Mouse (Mus musculus) kidney, adult 11 months (tissue): ENCODE data around the gene Msantd3.

Source experiments
- DNase-seq: peaks from one replicate; pipeline ENCODE4 v3.0.0; 2022

Msantd3 gene

GRCm38 (mm10) chr4:48539841-48540575, at the start of gene Msantd3:
TSS of gene Msantd3 (plus strand) at chr4:48539935.
- peak; percentile 18 for DNase-seq

- no peak for DNase-seq
Measured at GRCm38 (mm10) chr4:48491290-48491743, 48.4 kb upstream of the Msantd3 start.

- no peak for DNase-seq
Measured at GRCm38 (mm10) chr4:48492510-48492909, 47.2 kb upstream of the Msantd3 start.

- no peak for DNase-seq
Measured at GRCm38 (mm10) chr4:48510861-48511260, 28.9 kb upstream of the Msantd3 start.

GRCm38 (mm10) chr4:48529559-48529958, 10.2 kb upstream of the Msantd3 start:
- no peak for DNase-seq

- no peak for DNase-seq
Measured at GRCm38 (mm10) chr4:48531804-48532601, 7.7 kb upstream of the Msantd3 start.

- no peak for DNase-seq
Measured at GRCm38 (mm10) chr4:48536275-48536674, 3.5 kb upstream of the Msantd3 start.

- no peak for DNase-seq
Measured at GRCm38 (mm10) chr4:48537024-48537423, 2.7 kb upstream of the Msantd3 start.

- DNase-seq, result no peak
Measured at GRCm38 (mm10) chr4:48538581-48538980, 1.2 kb upstream of the Msantd3 start.

DNA sequence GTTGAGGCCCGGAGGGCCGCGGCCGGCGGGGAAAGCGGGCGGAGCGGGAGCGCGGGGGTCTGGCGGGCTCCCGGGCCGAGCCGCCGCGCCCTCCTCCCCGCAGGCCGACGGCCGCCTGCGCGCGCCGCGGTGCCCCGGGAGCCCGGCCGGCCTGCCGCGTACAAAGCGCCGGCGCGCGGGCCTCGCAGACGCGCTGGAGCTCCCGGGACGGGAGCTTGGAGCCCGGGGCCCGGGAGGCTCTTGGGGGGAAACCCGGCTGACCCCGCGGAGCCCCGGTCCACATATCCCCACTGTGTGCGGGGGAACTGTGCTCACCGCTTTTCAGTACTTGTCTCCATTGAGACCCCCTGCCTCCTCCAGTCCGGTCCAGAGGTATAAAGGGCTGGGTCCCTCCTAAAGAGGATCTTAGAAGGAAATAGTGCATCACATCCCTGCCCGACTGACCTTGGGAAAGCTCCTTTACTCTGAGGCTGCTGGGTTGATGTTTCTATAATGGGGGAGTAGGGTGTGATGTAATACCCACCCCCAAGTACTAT, 909 bp downstream of the Msantd3 start:
- peak; percentile 7 for DNase-seq

DNA sequence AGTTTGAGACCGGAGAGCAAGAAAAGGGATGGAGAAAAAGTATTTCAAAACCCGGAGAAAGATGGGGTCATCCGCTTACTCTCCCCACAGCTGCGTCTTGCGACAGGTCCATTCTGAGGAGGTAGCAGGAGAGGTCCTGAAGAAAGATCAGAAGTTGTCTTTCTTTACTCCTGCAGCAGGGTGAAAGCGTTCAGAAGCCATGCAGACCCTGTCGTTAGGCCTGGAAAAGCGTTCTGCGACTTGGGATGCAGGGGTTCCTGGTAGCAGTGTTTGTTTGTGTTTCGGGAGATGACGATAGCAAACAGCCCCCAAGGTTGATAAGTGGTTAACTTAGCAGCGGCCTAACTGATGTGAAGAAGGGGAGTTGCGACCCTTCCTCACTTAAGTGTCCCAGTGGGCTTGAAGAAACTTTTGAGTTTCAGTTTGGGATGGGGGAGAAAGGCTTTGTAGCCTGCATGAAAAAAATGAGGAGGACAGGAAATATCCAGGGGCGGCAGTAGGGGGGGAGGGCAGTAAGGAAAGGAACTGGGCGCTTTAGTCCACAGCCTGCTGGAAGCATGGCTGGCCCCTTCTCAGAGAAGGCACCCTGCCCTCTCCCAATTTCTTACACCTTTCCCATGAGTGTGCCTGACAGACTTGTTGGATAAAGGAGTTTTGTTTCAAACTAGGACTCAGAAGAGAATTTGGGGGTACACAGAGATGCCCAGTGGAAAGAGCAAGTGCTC, 2.0 kb downstream of the Msantd3 start:
- DNase-seq, result no peak

DNA sequence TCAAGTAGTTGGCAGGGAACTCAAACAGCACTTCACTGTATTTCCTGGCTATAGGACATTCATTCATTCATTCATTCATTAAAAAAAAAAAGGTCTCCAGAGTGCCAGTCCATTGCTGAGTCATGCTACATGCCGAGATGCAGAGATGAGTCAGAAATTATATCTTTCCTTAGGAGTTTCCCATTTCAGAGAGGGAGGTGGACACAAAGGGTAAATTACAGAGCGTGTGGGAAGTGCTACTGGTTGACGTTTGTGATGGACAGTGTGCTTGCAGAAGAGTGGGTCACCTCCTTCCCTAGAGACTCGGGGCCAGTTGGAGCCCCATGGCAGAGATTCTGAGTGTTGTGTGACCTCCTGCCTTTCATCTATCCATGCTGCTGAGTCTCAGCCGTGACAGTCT, 2.6 kb downstream of the Msantd3 start:
- DNase-seq, result no peak

DNA sequence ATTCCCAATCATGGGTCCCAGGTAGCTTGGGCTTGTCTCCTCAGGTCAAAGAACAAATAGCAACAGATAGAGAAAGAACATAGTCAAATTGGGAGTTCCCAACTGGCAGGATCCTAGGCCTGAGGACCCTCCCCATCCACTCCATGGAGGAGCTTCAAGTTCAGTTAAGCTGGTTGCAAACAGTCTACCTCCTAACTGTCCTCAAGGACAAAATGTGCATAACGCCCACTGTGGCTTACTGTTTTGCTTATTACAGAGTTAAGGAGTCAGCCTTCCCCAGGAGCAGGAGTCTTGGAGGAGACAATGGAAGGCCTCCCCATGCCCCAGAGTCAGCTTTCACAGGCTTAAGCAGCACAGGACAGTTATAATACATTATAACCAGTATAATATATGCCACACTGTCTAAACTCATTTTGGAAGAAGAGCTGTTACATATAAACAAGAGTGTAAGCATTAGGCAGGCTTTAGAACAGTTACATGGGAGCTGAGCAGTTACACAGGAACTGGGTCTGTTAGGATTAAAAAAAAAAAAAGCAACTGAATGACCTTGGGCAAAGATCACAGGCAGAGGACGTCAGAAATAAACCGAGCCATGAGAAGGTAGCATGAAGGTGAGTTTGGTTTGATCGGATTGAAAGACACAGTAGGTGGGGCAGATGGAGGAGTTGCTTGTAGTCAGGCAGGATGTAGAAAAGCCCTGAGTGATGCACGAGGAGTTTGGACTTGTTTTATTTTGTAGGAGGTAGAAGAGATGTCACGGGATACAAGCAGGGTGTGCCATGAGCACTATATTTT, 3.5 kb downstream of the Msantd3 start:
- DNase-seq, result no peak

DNA sequence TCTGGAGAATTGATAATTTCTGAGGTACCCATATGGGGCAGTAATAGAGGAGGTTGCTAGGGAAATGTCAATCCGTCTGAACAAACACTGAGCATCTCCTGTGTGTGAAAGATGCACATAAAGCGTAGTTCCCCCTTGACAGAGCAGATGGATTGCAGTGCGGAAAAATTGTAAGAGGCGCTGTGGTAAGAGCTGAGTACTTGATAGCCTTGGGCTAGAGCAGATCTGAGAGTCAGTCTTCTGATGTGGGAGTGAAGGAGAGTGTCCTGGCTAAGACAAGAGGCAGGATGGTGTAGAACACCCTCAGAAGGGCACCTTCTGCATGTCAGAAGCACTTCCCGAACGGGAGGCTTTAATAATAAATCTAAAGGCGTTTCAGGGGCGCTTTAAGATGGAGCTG, 4.4 kb downstream of the Msantd3 start:
- no peak for DNase-seq

DNA sequence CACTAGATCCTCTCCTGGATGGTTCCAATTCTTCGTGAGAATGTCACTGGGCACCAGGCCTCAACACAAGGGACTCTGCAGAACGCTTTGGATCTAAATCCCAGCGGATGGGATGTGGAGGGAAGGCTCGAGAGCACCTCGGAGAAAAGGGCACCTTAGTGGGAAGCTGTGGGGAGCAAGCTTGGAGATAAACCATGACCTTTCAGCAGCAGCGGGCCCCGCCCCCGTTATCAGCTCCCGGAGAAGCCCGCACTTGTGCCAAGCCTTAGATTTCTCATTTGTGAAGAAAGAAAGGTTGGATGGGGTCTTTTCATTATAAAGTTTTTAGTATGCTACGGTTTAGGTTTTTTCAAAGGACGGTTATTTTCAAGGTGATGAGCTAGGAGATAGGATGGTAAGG, 6.2 kb downstream of the Msantd3 start:
- no peak for DNase-seq

DNA sequence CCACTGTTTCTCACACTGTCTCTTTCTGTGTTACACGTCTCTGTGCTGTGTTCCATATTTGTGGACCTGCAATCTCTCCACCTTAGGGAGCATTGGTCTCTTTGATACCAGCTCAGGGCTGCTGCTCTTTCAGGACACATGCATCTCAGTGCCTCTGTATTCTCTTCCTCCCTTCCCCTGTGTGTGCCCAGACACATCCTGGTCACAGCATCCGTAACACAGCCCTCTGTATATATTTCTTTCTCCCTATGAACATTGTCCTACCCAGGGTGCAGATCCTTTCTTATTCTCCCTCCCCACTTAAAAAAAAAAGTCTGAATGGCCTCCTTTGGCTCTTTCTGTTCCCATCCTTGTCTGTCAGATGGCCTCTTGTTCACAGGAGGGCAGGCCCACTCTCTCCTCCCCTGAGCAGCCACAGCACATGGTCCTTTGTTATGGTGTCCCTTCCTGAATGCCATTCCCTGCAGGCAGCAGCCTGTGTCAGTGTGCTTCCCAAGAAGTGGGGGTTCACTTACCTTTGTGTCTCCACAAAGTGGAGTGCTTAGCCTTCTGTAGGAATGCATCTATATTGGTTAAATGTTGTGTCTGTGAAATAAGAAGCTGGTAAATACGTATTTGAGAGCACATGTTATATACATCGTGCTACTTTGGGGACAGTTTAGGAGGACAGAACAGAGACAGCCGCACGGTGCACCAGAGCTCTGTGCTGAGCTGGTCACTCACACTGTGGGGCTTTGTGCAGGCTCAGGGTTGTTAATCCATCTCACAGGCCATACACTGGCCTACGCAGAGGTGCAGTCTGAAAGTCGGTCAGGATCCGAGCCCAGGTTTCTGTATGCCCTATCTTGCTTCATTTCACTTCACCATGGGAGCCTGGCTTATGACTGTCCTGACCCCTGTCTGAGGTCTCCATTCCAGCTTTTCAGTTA, 7.1 kb downstream of the Msantd3 start:
- no peak for DNase-seq

DNA sequence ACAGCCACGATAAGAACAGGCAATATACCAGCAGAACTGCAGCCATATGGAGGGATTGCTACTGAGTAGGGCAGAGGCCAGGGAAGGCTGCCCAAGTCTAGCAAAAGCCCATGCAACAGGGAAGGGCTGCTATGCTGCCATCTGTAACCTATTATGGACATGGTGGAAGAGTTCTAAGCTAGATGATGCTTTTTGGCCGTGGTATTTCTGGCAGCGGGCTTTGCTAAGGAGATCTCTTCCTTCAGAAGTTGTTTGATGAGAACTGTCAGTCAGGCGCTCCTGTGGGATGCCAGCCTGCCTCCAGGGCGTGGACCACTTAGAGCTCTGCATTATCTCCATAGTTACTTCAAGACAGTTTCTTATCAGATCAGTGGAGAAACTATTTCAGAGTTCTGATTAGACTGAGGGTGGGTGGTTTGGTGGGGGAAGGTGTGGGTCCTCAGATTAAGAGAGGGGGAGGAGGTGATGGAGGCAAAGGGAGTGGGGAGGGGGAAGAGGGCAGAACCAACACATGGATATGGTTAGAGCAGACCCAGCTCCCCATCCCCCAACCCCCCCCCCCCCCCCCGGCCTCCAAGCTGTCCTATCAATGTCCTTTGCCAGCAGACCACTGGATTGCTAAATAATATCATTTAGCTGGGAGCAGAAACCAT, 8.8 kb downstream of the Msantd3 start:
- DNase-seq, result no peak

DNA sequence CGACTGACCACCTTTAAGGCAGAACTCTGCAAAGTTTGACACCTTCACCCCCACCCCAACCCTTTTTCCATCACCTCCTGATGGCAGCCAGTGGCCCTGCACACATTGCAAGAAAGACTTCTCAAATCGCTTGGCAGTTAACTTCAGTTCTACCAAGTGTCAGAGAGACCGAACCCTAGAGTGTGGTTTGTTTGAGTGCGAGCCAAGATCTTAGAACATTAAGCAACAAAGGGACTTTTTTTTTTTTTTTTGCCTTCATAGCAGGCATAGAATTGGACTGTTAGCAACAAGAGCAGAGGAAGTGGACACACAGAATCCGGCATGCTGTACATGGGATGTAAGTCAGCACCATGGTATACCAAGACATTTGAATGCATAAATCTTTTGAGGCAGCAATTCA, 9.9 kb downstream of the Msantd3 start:
- DNase-seq, result no peak

- DNase-seq, result no peak
Measured at GRCm38 (mm10) chr4:48552486-48553064, 12.8 kb downstream of the Msantd3 start.

DNA sequence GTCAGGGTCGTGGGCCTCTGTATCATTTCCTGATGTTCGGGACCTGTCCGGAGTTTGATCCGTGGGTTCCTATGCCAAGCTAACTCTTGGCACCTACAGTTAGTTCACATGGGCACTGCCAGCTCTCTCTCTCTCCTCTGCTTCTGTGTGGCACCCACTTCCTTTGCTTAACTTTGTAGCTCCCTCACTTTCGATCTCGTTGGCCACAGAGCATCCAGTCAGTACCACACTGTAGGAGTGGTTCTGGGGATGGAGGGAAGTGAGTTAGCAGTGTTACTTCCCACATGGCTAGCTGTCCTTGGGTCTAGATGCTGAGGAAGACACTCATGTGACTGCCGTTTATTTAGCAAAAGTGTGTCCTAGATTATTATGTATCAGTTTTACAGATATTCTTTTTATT, 14.4 kb downstream of the Msantd3 start:
- no peak for DNase-seq
